Mouse (Mus musculus) layer of hippocampus, adult 9-11 months (tissue): ENCODE measurements around the gene Mmp23.
"Not testable (repeated sequence)": the region's sequence is repeated elsewhere in the genome, so short reads cannot be mapped to it uniquely, and the experiment has no call there.

Experiments used
- DNase-seq: peaks from one replicate; pipeline ENCODE4 v3.0.0; 2022

Gene Mmp23

GRCm38 (mm10) chr4:155653086-155653450 is at the start of gene Mmp23:
TSS of gene Mmp23 (minus strand) at chr4:155653384.
- DNase-seq, result no peak

- DNase-seq, result no peak
Measured at GRCm38 (mm10) chr4:155700425-155700824, 47.2 kb upstream of the Mmp23 start.

GRCm38 (mm10) chr4:155696261-155697255 is 43.4 kb upstream of the Mmp23 start:
- DNase-seq, result no peak

GRCm38 (mm10) chr4:155695531-155696062 is 42.4 kb upstream of the Mmp23 start:
- DNase-seq, result no peak

GRCm38 (mm10) chr4:155694482-155695401 is 41.6 kb upstream of the Mmp23 start:
- peak; percentile 81 for DNase-seq

GRCm38 (mm10) chr4:155694111-155694481 is 40.9 kb upstream of the Mmp23 start, which contains the start of gene Fndc10:
TSS of gene Fndc10 (plus strand) at chr4:155694342.
- DNase-seq, result peak; percentile 74

GRCm38 (mm10) chr4:155692421-155692820 is 39.2 kb upstream of the Mmp23 start:
- no peak for DNase-seq

- DNase-seq, result peak; percentile 84
Measured at GRCm38 (mm10) chr4:155690571-155691375, 37.6 kb upstream of the Mmp23 start.

- DNase-seq, result not testable (repeated sequence)
Measured at GRCm38 (mm10) chr4:155687764-155688163, 34.6 kb upstream of the Mmp23 start.

GRCm38 (mm10) chr4:155683670-155684277 is 30.6 kb upstream of the Mmp23 start:
- not testable (repeated sequence) for DNase-seq

- peak; percentile 44 for DNase-seq
Measured at GRCm38 (mm10) chr4:155675991-155676390, 22.8 kb upstream of the Mmp23 start.

GRCm38 (mm10) chr4:155672082-155672481 is 18.9 kb upstream of the Mmp23 start:
- DNase-seq, result no peak

- not testable (repeated sequence) for DNase-seq
Measured at GRCm38 (mm10) chr4:155670236-155670635, 17.1 kb upstream of the Mmp23 start.

- DNase-seq, result no peak
Measured at GRCm38 (mm10) chr4:155669598-155670075, 16.5 kb upstream of the Mmp23 start.

- DNase-seq, result peak; percentile 99
Measured at GRCm38 (mm10) chr4:155668689-155669597, 15.8 kb upstream of the Mmp23 start, which contains the start of gene Mib2. TSS of gene Mib2 (minus strand) at chr4:155669198.

GRCm38 (mm10) chr4:155666903-155667302 is 13.7 kb upstream of the Mmp23 start:
- no peak for DNase-seq

- DNase-seq, result no peak
Measured at GRCm38 (mm10) chr4:155660641-155661040, 7.5 kb upstream of the Mmp23 start.

GRCm38 (mm10) chr4:155658961-155659360 is 5.8 kb upstream of the Mmp23 start:
- DNase-seq, result no peak

GRCm38 (mm10) chr4:155656214-155656751 is 3.1 kb upstream of the Mmp23 start:
- no peak for DNase-seq
